Mouse (Mus musculus) lung, postnatal 0 days (tissue): ENCODE measurements around the gene Lysmd4.

ENCODE experiments used
- CTCF ChIP-seq: IDR thresholded peaks from 2 replicates; pipeline ENCODE4 v1.5.1; 2016; ENCODE audit warnings: antibody characterized with exemption, mild to moderate bottlenecking
- EP300 ChIP-seq: IDR thresholded peaks from 2 replicates; pipeline ENCODE4 v1.6.1; 2016; ENCODE audit warnings: antibody characterized with exemption, mild to moderate bottlenecking, control low read depth

- no peak for TF ChIP-seq EP300
- no peak for TF ChIP-seq CTCF
Measured at GRCm38 (mm10) chr7:67208317-67208716, 14.0 kb upstream of the Lysmd4 start.
